23 mouse cellular contexts compared by ENCODE assay signal in genomic region chr13:81329762-81330161, GRCm38 (mm10).
"Had no signal": no experiment of that assay in that cellular context is flagged by ENCODE, and none has a peak within 500 bp of the region (broad histone marks: within the 10 kb centered on the region; RNA-seq: fewer than 3 reads in every experiment).

No protein-coding gene starts in this region.

- H3K9ac ChIP-seq: forebrain, postnatal 0 days; heart, embryonic 13.5 days; heart, embryonic 15.5 days; hindbrain, embryonic 13.5 days; hindbrain, embryonic 15.5 days; limb, embryonic 12.5 days had no signal

- H3K36me3 ChIP-seq: heart, embryonic 13.5 days; heart, embryonic 15.5 days; hindbrain, embryonic 13.5 days; hindbrain, embryonic 15.5 days; limb, embryonic 10.5 days; limb, embryonic 12.5 days had no signal

- H3K27me3 ChIP-seq: heart, embryonic 13.5 days; heart, embryonic 15.5 days; hindbrain, embryonic 13.5 days; hindbrain, embryonic 15.5 days; limb, embryonic 12.5 days had no signal

- ATAC-seq: forebrain, postnatal 0 days; hindbrain, postnatal 0 days; intestine, embryonic 16.5 days had no signal

- H3K27ac ChIP-seq: heart, adult 2 months; heart, embryonic 13.5 days; heart, embryonic 15.5 days; hindbrain, embryonic 13.5 days; hindbrain, embryonic 15.5 days; hindbrain, postnatal 0 days; kidney, postnatal 0 days; limb, embryonic 10.5 days; limb, embryonic 12.5 days had no signal

- H3K4me3 ChIP-seq: heart, adult 2 months; heart, embryonic 13.5 days; heart, embryonic 15.5 days; hindbrain, embryonic 13.5 days; hindbrain, embryonic 15.5 days; limb, embryonic 10.5 days; limb, embryonic 12.5 days had no signal

- H3K9me3 ChIP-seq: heart, embryonic 13.5 days; heart, embryonic 15.5 days; hindbrain, embryonic 13.5 days; hindbrain, embryonic 15.5 days; limb, embryonic 10.5 days; limb, embryonic 12.5 days had no signal

- H3K4me2 ChIP-seq: heart, embryonic 11.5 days; heart, embryonic 13.5 days; heart, embryonic 15.5 days; hindbrain, embryonic 13.5 days; hindbrain, embryonic 15.5 days; limb, embryonic 12.5 days had no signal

- DNase-seq: forebrain, postnatal 0 days; gastrocnemius, postnatal 14 days; gastrocnemius, postnatal 36 days; heart, adult 11 months; heart, adult 2 months; heart, postnatal 14 days; heart, postnatal 36 days; kidney, adult 11 months; kidney, adult 2 months; kidney, postnatal 14 days; kidney, postnatal 36 days; layer of hippocampus, adult 9-11 months; layer of hippocampus, postnatal 36 days had no signal

- H3K4me1 ChIP-seq: heart, embryonic 15.5 days; hindbrain, embryonic 13.5 days; hindbrain, embryonic 15.5 days had no signal
